Mouse (Mus musculus): ENCODE results near the gene Slc26a11.
"Not testable (repeated sequence)": the region's sequence is repeated elsewhere in the genome, so short reads cannot be mapped to it uniquely, and the experiment has no call there.

Gene Slc26a11

GRCm38 (mm10) chr11:119362769-119363533 is 7.6 kb downstream of the Slc26a11 start:
- no peak for DNase-seq

DNA sequence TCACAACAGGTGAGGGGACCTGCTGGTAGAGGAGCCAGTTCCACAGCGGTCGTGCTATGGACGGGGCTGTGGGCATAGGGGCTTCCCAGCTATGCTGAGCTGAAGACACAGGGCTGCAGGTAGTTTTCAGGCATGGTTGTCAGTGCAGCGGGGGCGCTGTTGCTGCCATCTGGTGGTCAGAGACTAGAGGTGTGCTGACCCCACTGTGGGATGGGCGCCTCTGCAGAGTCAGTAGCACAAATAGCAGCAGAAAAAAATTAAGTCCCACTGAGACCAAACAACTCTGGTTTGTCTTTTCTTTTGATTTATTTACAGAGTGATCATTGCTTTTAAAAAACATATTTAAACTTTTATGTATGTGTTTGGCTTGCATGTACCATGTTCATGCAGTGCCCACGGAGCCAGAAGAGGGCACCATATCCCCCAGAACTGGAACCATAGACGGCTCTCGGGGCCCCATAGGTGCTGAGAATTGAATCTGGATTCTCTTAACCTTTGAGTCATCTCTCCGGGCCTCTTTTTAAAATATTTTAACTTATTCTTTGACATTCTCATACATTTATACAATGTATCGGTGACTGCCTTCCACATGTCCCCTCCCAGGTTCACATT is 8.3 kb downstream of the Slc26a11 start:
- DNase-seq: peak; percentile 46

- DNase-seq: no peak
These were observed 20.1 kb downstream of the Slc26a11 start for GRCm38 (mm10) chr11:119375425-119375824.

- DNase-seq: no peak
These were observed 22.0 kb downstream of the Slc26a11 start for GRCm38 (mm10) chr11:119377326-119377725.

GRCm38 (mm10) chr11:119378551-119378950 is 23.2 kb downstream of the Slc26a11 start:
- DNase-seq: no peak

DNA sequence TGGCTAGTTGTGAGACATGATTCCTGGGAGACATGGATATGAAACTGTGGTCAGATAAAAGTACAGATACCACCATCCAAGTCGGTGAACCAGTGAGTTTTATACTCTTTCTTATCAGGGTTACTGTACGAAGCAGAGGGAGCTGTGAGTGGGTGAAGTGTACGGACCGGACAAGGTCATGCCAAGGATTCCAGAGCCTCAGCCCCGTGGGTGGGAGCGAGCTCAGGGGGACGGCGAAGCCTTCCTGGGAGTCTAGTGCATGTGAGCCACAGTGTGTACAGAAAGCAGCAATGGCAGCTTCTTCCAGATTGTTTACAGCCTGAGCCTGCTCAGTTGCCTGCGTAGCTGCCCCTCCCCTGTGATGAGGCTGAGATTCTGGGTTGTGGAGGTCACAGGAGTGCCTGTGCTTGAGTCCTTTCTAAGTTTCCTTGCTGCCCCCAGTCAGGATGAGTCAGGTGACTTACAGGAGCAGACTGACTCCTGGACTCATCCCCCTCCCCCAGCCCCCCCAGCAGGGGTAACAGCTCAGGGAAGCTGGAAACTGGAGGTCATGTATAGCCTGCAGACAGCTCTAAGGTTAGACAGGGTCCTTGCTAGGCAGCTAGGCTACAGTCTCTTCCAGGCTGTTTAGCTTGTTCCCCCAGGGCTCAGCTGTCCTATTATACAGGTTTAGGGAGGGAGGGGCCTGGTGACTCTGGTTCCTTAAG is 26.4 kb downstream of the Slc26a11 start:
- DNase-seq: no peak

DNA sequence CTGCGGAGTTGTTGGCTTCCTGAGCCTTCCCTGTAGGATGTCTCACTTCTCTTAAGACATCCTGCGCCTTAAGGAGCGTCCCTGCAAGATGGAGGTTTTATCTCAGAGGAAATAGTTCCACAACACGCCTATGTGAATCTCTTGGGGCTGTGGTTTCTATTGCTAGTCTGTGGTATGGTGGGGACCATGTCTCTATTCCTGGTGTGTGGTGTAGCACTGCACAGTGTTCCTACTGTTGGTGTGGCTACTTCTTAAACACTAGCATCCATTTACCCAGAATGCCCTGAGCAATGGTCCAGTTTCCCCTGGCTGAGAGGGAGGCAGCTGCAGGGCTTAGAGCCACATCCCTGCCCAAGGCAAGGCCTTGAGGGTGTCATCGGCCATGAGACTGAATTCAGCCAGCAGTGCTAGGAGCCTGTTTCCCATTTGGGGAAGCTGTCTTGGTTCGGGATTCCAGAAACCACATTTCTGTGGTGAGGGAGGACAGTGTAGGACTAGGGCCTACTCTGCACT is 27.0 kb downstream of the Slc26a11 start:
- DNase-seq: no peak

DNA sequence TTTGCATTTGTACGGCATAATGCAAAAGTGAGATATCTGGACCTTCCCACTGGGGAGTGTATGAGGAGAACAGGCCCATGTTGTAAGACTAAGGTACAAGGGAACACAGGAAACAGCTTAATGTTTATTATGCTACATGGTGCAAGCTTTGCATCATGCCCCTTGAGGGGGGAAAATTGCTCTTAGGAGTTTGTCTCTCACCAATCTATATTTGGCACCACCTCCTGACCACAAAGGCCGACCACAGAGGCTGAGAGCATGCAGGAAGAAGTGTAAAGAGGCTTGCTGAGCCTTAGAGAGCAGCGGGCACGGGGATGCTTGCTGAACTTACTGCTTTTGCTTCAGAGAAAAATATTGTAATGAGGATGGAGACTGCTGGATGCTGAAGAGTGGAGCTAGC is 29.5 kb downstream of the Slc26a11 start:
- no peak for DNase-seq

DNA sequence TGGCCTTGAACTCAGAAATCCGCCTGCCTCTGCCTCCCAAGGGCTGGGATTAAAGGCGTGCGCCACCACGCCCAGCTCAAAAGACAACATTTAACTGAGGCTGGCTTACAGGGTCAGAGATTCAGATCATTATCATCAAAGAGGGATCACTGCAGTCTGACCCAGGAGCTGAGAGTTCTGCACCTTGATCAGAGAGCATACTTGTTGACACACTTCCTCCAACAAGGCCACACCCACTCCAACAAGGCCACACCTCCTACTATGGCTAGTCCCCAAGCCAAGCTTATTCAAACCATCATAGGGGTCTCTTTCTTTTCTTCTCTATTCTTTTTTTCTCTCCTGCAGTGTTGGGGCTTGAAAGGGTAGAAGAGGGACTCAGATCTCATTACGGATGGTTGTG is 30.9 kb downstream of the Slc26a11 start:
- DNase-seq: no peak

DNA sequence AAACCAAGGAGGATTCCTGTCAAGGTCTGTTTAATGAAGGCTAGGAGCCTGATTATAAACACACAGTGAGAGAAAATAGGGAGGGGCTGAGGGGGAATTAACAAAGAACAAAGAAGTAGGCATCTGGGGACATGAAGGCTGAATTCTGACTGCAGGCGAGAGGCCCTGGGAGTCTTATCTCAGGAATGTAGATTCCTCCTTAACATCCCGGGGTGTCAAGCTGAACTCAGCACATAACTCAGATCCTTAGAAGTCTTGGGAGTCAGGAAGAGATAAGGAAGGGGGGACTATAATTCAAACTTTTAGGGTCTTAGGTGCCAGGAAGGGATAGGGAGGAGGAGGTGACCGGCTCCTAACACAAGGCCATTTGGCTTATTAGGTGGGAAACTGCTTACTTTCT is 31.9 kb downstream of the Slc26a11 start:
- not testable (repeated sequence) for DNase-seq

- peak; percentile 79 for DNase-seq
These were observed 34.5 kb downstream of the Slc26a11 start for GRCm38 (mm10) chr11:119389851-119390270.

DNA sequence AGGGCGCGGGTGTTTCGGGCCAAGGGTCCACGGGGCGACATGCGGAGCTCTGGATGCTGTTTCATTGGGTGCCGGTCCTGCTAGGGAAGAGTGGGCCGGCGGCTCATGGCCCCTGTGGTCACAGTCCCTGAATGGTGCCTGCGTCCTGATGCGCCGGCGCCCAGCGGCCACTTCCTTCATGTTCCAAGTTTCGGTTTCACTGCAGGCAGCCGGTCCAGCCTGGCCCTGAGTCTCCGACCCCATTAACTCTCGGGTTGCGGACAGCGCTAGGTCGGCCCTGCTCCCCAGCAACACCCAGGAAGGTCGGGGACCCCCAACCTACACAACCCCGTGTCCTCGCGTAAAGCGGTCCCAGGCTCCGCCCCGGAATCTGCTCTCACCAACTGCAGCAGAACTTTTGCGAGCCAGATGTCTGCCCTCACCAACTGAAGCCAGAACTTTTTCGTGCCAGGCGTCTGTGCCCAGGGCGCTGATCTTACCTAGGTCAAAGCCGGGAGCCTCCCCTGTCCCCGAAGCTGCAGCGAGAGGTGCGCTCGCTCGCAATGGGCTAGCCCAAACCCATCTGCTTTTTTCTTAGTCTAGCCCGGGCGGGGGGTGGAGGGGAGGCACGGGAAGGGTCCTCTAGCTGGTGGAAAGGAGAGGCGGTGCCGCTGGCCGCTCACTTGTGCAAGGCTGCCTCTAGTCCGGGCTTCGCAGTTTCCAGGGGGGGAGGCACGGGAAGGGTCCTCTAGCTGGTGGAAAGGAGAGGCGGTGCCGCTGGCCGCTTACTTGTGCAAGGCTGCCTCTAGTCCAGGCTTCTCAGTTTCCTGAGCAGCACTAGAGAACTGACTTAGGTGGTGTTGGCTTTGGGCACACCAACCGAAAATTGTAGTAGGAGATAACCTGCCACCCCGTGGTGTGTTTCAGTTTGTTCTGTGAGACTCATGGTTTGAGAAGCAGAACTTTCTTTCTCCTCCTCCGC is 35.2 kb downstream of the Slc26a11 start:
- peak; percentile 76 for DNase-seq

DNA sequence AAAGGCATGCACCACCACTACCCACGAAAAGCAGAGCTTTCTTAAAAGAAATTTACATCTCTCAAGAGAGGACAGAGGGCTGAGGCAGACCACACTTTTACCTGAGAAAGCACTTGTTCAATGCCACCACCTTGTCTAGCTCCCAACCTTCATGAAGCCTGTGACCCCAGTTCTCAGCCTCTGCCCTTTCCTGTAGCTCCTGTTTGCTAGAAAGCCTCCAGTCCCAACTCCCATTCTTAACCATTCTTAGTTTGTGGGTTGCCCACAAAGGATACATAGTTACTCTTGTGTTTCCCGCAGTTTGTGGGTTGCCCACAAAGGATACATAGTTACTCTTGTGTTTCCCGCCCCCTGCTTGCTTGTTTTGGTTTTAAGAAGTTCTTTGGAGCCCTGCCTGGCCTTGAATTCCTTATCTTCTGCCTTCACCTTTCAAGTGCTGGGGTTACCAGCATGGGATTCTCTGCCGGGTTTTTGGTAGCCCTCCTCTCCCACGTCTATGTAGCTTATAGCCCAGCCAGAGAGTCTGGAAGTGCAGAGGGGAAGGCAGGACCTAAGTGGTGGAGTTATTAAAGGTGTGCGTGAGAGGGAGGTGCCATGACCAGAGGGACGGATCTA is 36.1 kb downstream of the Slc26a11 start:
- DNase-seq: no peak

GRCm38 (mm10) chr11:119392001-119392614 is 36.8 kb downstream of the Slc26a11 start:
- peak; percentile 86 for DNase-seq

DNA sequence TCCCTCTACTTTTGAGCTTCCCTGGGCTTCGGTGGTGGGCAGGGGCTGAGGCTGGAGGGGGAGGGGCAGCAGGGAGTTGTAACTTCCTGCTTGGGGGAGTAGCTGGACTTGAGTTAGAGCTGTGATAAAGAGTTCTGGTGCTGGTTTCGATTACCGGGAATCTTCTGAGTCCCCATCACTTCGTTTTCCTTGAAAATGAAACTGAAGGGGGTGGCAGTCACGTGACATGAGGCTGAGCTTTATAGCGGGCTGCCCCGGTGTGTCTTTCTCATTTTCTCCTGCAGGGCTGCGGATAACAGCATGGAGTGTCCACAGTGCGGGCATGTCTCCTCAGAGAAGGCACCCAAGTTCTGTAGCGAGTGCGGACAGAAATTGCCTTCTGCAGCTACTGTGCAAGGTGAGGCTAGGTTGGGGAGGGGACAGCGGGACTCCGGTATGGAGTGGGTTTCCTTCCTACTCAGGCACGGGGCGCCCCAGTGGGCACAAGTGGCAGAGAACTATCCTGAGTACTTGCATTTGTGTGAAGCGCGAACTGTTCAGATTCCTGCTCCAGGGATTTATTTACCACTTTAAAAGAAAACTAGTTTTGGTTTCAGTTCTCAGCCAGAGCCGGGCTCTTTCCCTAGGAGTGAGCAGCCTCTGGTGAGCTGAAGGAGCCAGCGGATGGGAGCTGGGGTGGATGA is 37.6 kb downstream of the Slc26a11 start, which contains the start of gene Rnf213:
Rnf213 (plus strand) TSS at position 301 of the 683 bp plus-strand sequence.
- DNase-seq: peak; percentile 69

- no peak for DNase-seq
These were observed 38.1 kb downstream of the Slc26a11 start for GRCm38 (mm10) chr11:119393483-119393804.

DNA sequence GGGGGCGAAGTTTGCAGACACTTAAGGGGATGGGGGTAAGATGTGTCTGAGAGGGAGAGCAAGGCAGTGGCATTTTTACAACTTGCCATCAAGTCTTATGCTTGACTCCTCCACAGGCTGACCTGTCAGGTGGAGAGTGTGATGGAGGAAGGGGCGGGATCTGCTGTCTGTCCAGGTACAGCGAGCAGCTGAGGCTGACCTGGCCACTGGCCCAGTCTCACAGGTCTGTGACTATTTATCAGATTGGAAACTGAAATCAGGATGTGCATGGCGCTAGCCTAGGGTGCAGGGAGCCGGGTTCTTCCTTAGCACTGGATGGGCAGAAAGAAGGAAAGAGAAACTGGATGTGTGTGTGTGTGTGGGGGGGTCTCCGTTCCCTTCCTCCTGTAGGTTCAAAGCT is 38.9 kb downstream of the Slc26a11 start:
- no peak for DNase-seq

- no peak for DNase-seq
These were observed 40.0 kb downstream of the Slc26a11 start for GRCm38 (mm10) chr11:119395394-119395793.

DNA sequence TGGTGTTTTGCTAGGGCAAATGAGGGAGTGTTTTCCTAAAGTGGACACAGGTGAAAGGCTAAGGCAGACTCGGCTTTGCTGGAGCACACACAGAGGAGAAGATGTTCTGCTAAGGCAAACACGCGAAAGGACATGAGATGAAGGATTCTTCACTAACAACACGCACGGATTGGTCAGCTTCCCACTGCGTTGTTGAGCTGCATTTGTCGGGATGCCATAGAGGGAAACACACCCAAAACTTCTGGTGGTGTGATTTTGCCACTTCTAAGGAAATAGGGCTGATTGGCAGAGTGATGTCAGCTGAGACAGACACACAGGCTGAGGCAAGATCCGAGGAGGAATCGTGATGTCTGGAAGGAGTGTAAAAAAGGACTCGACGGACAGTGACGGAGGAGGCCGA is 40.6 kb downstream of the Slc26a11 start:
- no peak for DNase-seq

- no peak for DNase-seq
These were observed 41.1 kb downstream of the Slc26a11 start for GRCm38 (mm10) chr11:119396461-119396860.

Measured in kidney, adult 11 months (tissue).